Mouse (Mus musculus) liver, embryonic 14.5 days (tissue): Measurements from ENCODE around the gene Mthfd1l.

Experiments
- CTCF ChIP-seq: IDR thresholded peaks from 2 replicates; pipeline ENCODE4 v1.5.1; 2016; ENCODE audit warnings: antibody characterized with exemption, low read depth, control low read depth
- EP300 ChIP-seq: IDR thresholded peaks from 2 replicates; pipeline ENCODE4 v1.6.1; 2016; ENCODE audit warnings: antibody characterized with exemption, low read depth

- TF ChIP-seq CTCF (no peak), EP300 (no peak)
Measured at GRCm38 (mm10) chr10:3976623-3977010, 3.7 kb downstream of the Mthfd1l start.
